Mouse (Mus musculus): ENCODE data around the gene Klra5.
"Not testable (repeated sequence)": the region's sequence is repeated elsewhere in the genome, so short reads cannot be mapped to it uniquely, and the experiment has no call there.

Klra5 gene

GRCm38 (mm10) chr6:129917476-129917946, at the start of gene Klra5:
TSS of gene Klra5 (minus strand) at chr6:129917650.
- not testable (repeated sequence) for DNase-seq (ENCODE audit: low spot score in 2 of 2)

GRCm38 (mm10) chr6:129916996-129917395, 454 bp downstream of the Klra5 start:
- DNase-seq (ENCODE audit: low spot score in 2 of 2), result no peak

- no peak for DNase-seq (ENCODE audit: low spot score in 2 of 2)
These were observed 34.9 kb downstream of the Klra5 start for GRCm38 (mm10) chr6:129882525-129882924.

GRCm38 (mm10) chr6:129876549-129876948, 40.9 kb downstream of the Klra5 start, which contains the start of gene Klra17:
TSS of gene Klra17 (minus strand) at chr6:129876672.
- no peak for DNase-seq (ENCODE audit: low spot score in 2 of 2)

- not testable (repeated sequence) for DNase-seq (ENCODE audit: low spot score in 2 of 2)
These were observed 55.1 kb downstream of the Klra5 start, which contains the start of gene Gm17631 for GRCm38 (mm10) chr6:129862349-129862748. TSS of gene Gm17631 (plus strand) at chr6:129862649.
